Mouse (Mus musculus) small intestine, adult 2 months (tissue): ENCODE results near the gene Fads3.

Experiments
- CTCF ChIP-seq: fragments of 200-500 bp; IDR thresholded peaks from 2 replicates; pipeline ENCODE4 v1.5.1; 2012; ENCODE audit warnings: low read depth, mild to moderate bottlenecking, control low read depth, inconsistent platforms, low read length, moderate library complexity, mixed read lengths; ENCODE audit not compliant: insufficient replicate concordance, insufficient read length; ENCODE audit errors: extremely low read depth
- POLR2A ChIP-seq: fragments of 200-500 bp; IDR thresholded peaks from 2 replicates; pipeline ENCODE4 v1.6.1; 2012; ENCODE audit warnings: low read depth, mild to moderate bottlenecking, control low read depth, inconsistent platforms, low read length, moderate library complexity

DNA sequence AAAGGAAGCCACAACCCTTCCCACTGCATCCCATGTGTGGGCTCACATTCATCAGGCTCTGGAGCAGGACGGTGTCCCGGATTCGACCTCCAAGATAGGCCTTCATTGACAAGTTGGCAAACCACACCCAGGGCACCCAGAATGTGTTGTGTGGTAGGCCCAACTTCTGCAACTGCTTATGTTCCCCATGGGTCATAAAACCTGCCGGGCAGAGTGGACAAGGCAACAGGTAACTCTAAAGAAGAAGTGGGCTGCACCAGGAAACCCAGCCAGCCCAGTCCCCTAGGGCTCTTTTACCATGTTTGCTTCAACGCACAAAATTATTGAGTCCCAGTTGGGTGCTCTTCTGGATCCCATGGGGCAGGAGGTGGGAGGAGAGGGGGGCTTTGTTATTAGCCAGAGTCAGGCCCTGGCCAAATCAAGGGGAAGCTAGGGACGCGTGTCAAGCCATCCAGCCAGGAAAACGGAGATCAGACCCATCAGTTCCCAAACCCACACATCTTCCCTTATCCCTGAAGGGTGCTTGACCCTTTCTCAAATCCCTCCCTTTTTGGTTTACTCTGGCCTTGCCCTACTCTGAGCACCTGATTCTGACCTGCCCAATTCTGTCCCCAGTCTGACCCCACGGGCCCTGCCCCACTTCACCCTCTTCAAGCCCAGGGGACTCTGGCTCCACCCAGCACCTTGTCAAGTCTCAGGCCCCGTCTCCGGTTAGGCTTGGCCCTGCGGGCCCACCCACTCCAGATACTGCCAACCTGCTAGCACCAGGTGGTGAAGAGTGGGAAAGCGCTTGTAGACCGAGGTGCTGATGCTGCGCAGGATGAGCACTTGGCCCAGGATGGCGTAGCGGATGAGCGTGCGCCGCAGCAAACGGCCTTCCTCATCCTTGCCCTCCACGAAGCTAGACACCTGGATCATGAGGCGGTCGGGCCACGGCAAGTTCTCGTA, 49.1 kb upstream of the Fads3 start:
- TF ChIP-seq CTCF = no peak
- no peak for TF ChIP-seq POLR2A
